Mouse (Mus musculus) liver, embryonic 11.5 days (tissue): ENCODE results near the gene Col12a1. TPM values are rescaled to one million over a fixed set of nuclear protein-coding genes. Genes with fewer than 3 reads are reported as not detected.
"Not testable (repeated sequence)": the region's sequence is repeated elsewhere in the genome, so short reads cannot be mapped to it uniquely, and the experiment has no call there.

Source experiments
- ATAC-seq: fragments of 200-750 bp; cut with Nextera tagmentation; replicated peaks from 2 replicates; pipeline ENCODE4 v1.8.0; 2017; ENCODE audit warnings: moderate number of reproducible peaks, mild to moderate bottlenecking, moderate TSS enrichment, moderate library complexity; ENCODE audit not compliant: low FRiP score
- DNase-seq: peaks from one replicate; pipeline ENCODE4 v3.0.0-alpha.2; 2017; ENCODE audit warnings: low spot score
- H3K27ac ChIP-seq: fragments of 300-500 bp; sonication (generic); 2 replicates; pipeline ENCODE4 v1.5.1; 2014; ENCODE audit warnings: mild to moderate bottlenecking, low read depth, low read length, control low read depth
- H3K27me3 ChIP-seq: fragments of 300-500 bp; sonication (generic); replicated peaks from 2 replicates; pipeline ENCODE4 v1.6.1; 2014; ENCODE audit warnings: low read length, mixed read lengths; ENCODE audit not compliant: control insufficient read depth, insufficient read depth
- H3K36me3 ChIP-seq: fragments of 300-500 bp; sonication (generic); 2 replicates; pipeline ENCODE4 v1.6.1; 2014; ENCODE audit warnings: mild to moderate bottlenecking, low read length, moderate library complexity, mixed read lengths; ENCODE audit not compliant: control insufficient read depth, insufficient read depth
- H3K4me1 ChIP-seq: fragments of 300-500 bp; sonication (generic); replicated peaks from 2 replicates; pipeline ENCODE4 v1.6.1; 2014; ENCODE audit warnings: low read length, mixed read lengths; ENCODE audit not compliant: control insufficient read depth, insufficient read depth
- H3K4me2 ChIP-seq: fragments of 300-500 bp; sonication (generic); 2 replicates; pipeline ENCODE4 v1.6.1; 2014; ENCODE audit warnings: mild to moderate bottlenecking, control low read depth, moderate library complexity
- H3K4me3 ChIP-seq: fragments of 300-500 bp; sonication (generic); 2 replicates; pipeline ENCODE4 v1.5.1; 2014; ENCODE audit warnings: low read depth, low read length, control low read depth
- H3K9ac ChIP-seq: fragments of 300-500 bp; sonication (generic); 2 replicates; pipeline ENCODE4 v1.6.1; 2014; ENCODE audit warnings: low read depth, low read length, control low read depth
- H3K9me3 ChIP-seq: fragments of 300-500 bp; sonication (generic); 2 replicates; pipeline ENCODE4 v1.6.1; 2016; ENCODE audit warnings: low read length, inconsistent platforms, mixed read lengths; ENCODE audit not compliant: control insufficient read depth
- WGBS: fragments of 180-500 bp; shearing (Covaris S2); extraction: QIAGEN DNeasy Blood & Tissue Kit; methylation state at CpG from one replicate; pipeline ENCODE4 v1.1.7; 2014; 5-methylcytosine and 5-hydroxymethylcytosine counted together
- polyA plus RNA-seq: library from polyadenylated mRNA; unstranded; fragments of >200 nt; fragmentation: Nextera tagmentation; extraction: Ambion mirVana; gene quantifications from 2 replicates; pipeline ENCODE4 v1.2.1, GENCODE M21; 2014

The Col12a1 gene
- polyA plus RNA-seq, 1 experiment from 2014 or later, result 4.2 TPM

DNA sequence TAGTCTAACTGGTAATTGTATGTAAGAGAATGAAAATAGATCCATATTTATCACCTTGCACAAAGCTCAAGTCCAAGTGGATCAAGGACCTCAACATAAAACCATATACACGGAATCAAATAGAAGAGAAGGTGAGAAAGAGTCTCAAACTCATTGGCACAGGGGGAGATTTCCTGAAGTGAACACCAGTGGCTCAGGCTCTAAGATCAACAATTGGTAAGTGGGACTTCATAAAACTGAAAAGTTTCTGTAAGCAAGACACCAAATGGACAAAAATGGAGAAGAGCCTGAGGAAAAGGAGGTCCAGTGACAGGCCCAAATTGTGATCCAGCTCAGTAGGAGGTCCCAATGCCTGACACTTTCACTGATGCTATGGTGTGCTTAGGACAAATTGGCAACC lies 49.8 kb downstream of the Col12a1 start:
- ATAC-seq, H3K36me3 ChIP-seq, H3K4me1 ChIP-seq, H3K27me3 ChIP-seq, H3K9ac ChIP-seq, H3K4me3 ChIP-seq, DNase-seq, H3K27ac ChIP-seq, H3K9me3 ChIP-seq, H3K4me2 ChIP-seq: not testable (repeated sequence)
- WGBS, result 79% methylated on average over 1 of the region's 1 CpGs

DNA sequence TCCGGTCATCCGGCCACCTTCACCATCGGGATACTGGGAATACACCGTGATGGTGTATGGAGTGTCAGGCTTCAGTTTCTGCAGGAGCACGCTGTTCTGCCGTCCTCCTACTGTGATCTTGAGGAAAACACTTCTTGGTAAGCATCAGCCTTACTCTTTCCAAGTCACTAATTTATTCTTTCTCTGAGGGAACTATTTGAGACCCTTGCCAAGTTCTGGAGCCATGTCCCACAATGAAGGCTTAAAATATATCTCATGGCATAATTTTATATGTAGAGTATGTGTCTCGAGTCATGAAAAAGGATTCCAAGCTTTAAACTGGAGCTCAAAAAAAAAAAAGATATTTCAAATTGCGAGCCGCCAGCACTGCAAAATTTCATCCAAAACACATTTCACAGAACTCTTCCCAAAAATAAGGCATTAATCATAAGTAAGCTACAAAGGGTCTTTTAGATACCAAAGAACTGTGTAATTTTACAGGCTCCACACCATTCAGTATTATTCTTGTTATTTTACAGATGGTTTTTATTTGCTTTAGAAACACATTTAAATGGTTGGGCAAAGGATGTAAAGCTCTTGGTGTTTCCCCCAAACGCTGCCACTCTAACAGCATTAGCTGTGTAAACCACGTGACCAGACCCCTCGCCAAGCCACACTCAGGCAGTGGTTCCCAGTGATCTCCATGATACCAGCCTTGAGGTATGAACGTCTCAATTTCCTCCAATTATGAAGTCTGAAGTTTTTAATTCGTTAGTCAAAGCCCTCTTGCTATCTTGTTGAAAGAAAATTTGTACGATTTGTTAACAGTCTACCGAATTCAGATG lies 65.1 kb downstream of the Col12a1 start:
- Histone ChIP-seq H3K36me3 (no peaks in the 10 kb centered on the region), H3K9ac (no peak overlapping the region), H3K27ac (no peak overlapping the region), H3K4me1 (no peaks in the 10 kb centered on the region), H3K9me3 (no peaks in the 10 kb centered on the region), H3K27me3 (no peaks in the 10 kb centered on the region), H3K4me3 (no peak overlapping the region), H3K4me2 (no peak overlapping the region)
- no peak for DNase-seq
- WGBS, result 83% methylated on average over 16 of the region's 16 CpGs
- no peak for ATAC-seq

GRCm38 (mm10) chr9:79648587-79648986 lies 70.0 kb downstream of the Col12a1 start:
- no peak overlapping the region for H3K4me2 ChIP-seq
- no peak overlapping the region for H3K9ac ChIP-seq
- ATAC-seq, result no peak
- DNase-seq, result no peak
- no peaks in the 10 kb centered on the region for H3K27me3 ChIP-seq
- no peak overlapping the region for H3K4me3 ChIP-seq
- no peaks in the 10 kb centered on the region for H3K36me3 ChIP-seq
- H3K27ac ChIP-seq, result no peak overlapping the region
- 80% methylated on average over 9 of the region's 9 CpGs for WGBS
- H3K4me1 ChIP-seq, result no peaks in the 10 kb centered on the region
- no peaks in the 10 kb centered on the region for H3K9me3 ChIP-seq

DNA sequence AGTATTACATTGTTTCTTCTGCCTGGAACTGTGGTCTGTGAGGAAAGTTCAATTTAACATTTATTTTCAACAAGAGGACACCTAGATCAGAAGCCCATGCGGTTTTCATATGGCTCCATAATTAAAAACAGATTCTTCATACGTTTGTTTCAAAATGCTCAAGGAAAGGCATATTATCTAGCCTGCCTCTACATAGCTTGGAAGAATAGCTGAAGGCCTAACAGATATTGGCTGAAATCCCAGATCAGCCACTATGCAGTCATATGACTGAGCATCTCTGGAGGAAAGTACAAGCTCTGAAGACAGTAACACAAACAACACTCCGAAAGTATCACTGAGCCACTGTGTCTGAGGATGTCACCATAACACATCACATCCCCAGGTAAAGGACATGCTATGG lies 72.9 kb downstream of the Col12a1 start:
- WGBS, result 76% methylated on average over 3 of the region's 3 CpGs
- no peak for DNase-seq

GRCm38 (mm10) chr9:79639430-79640090 lies 79.1 kb downstream of the Col12a1 start:
- H3K36me3 ChIP-seq, result no peaks in the 10 kb centered on the region
- H3K9ac ChIP-seq, result no peak overlapping the region
- H3K27me3 ChIP-seq, result no peaks in the 10 kb centered on the region
- H3K4me2 ChIP-seq, result no peak overlapping the region
- ATAC-seq (no peak), DNase-seq (no peak)
- H3K27ac ChIP-seq, result no peak overlapping the region
- H3K9me3 ChIP-seq, result no peaks in the 10 kb centered on the region
- no peak overlapping the region for H3K4me3 ChIP-seq
- 65% methylated on average over 11 of the region's 11 CpGs for whole genome bisulfite sequencing
- no peaks in the 10 kb centered on the region for H3K4me1 ChIP-seq

More for the DNA sequence above, 72.9 kb downstream of the Col12a1 start:
- no peak overlapping the region for H3K4me3 ChIP-seq
- H3K4me2 ChIP-seq, result no peak overlapping the region
- H3K9ac ChIP-seq, result no peak overlapping the region
- no peaks in the 10 kb centered on the region for H3K4me1 ChIP-seq
- no peaks in the 10 kb centered on the region for H3K27me3 ChIP-seq
- no peak for ATAC-seq
- H3K9me3 ChIP-seq, result no peaks in the 10 kb centered on the region
- H3K36me3 ChIP-seq, result no peaks in the 10 kb centered on the region
- no peak overlapping the region for H3K27ac ChIP-seq

DNA sequence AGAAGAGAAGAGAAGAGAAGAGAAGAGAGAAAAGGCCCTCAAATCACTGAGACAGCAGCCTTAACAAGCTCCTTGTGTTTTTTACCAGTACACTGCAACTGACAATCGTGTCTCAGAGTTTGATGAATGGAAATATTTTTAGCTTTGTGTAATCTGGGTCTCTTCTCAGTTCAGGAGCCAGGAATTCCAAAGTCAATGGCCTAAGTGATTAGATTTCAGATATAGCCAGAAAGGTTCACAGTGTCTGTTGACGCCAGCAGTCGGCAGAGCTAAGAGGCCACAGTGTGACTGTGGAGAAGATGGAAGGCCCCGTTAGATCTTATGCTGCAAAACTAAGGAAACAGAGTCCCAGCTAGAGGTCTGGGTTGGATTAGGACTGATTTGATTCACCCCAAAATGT lies 80.8 kb downstream of the Col12a1 start:
- Histone ChIP-seq H3K4me2 (no peak overlapping the region), H3K27me3 (no peaks in the 10 kb centered on the region), H3K36me3 (no peaks in the 10 kb centered on the region), H3K4me3 (no peak overlapping the region), H3K9me3 (no peaks in the 10 kb centered on the region), H3K27ac (no peak overlapping the region), H3K9ac (no peak overlapping the region), H3K4me1 (no peaks in the 10 kb centered on the region)
- DNase-seq (no peak), ATAC-seq (no peak)
- WGBS, result 48% methylated on average over 4 of the region's 4 CpGs

GRCm38 (mm10) chr9:79634076-79634475 lies 84.6 kb downstream of the Col12a1 start:
- Histone ChIP-seq H3K4me3 (no peak overlapping the region), H3K27me3 (no peaks in the 10 kb centered on the region), H3K4me2 (no peak overlapping the region), H3K9ac (no peak overlapping the region), H3K36me3 (no peaks in the 10 kb centered on the region), H3K4me1 (no peaks in the 10 kb centered on the region), H3K27ac (no peak overlapping the region), H3K9me3 (no peaks in the 10 kb centered on the region)
- ATAC-seq (no peak), DNase-seq (no peak)
- 91% methylated on average over 1 of the region's 1 CpGs for WGBS

DNA sequence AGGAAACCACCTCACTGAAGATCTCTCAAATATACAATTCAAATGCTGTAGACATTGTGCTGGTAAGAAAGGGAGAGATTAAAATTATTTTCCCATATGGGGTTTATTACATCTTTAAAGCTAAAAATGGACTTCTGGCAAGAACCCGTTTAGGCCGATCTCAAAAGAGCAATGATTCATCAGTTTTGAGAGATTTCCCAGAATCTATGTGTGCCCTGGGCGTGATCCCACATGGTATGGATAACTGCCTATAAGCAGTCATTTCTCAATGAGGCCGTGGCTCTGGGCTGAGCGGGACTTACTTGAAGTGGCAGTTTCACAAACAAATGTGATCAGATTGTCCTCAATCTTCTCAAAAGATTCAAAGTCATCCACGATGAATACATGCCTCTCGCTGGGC lies 87.4 kb downstream of the Col12a1 start:
- DNase-seq, result no peak
- WGBS, result 86% methylated on average over 7 of the region's 7 CpGs
- no peaks in the 10 kb centered on the region for H3K36me3 ChIP-seq
- no peak overlapping the region for H3K9ac ChIP-seq
- H3K27ac ChIP-seq, result no peak overlapping the region
- no peak overlapping the region for H3K4me3 ChIP-seq
- no peak for ATAC-seq
- H3K4me2 ChIP-seq, result no peak overlapping the region
- H3K9me3 ChIP-seq, result no peaks in the 10 kb centered on the region
- H3K4me1 ChIP-seq, result no peaks in the 10 kb centered on the region
- no peaks in the 10 kb centered on the region for H3K27me3 ChIP-seq
